Mouse (Mus musculus): ENCODE results near the gene Map2k2. TPM values are rescaled to one million over a fixed set of nuclear protein-coding genes. Genes with fewer than 3 reads are reported as not detected.
A peak's percentile ranks its signal among the peaks of the same experiment; 100 is the strongest.

Gene Map2k2
- polyA plus RNA-seq, 1 experiment = 189 TPM

DNA sequence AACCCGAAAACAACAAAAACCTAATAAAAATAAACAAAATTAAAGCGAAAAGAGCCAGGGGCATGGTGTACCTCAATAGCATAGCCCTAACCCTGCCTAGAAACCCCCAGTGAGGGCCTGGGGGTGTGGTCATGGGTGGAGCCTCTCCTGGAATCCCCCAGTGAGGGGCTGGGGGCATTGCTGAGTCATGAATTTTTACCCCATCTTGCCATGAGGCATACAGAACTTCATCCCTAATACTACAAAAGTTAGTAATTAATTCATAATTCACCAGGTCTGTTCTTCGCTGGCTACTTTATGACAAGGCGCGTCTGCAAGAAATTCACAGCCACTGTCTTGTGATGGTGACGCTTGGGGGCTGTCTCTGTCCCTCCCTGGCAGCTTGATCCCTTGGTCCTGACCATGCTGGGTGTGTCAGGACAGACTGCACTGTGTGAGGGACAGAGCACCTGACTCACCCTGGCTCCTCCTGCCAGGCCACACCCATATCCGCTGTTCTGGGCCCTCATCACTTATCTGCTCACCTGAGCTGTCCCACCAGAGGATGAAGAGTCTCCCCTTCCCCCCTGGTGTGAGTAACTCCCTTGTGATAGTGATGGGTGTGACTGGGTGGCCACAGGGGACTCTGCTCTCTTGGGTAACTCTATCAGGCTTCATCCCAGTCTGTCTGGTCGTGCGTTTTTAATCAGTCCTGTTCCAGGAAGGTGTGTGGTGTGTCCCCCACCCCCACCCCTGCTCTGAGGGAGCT is 10.6 kb upstream of the Map2k2 start:
- DNase-seq (ENCODE audit: extremely low spot score in 1 of 2, low spot score in 1 of 2) = no peak

DNA sequence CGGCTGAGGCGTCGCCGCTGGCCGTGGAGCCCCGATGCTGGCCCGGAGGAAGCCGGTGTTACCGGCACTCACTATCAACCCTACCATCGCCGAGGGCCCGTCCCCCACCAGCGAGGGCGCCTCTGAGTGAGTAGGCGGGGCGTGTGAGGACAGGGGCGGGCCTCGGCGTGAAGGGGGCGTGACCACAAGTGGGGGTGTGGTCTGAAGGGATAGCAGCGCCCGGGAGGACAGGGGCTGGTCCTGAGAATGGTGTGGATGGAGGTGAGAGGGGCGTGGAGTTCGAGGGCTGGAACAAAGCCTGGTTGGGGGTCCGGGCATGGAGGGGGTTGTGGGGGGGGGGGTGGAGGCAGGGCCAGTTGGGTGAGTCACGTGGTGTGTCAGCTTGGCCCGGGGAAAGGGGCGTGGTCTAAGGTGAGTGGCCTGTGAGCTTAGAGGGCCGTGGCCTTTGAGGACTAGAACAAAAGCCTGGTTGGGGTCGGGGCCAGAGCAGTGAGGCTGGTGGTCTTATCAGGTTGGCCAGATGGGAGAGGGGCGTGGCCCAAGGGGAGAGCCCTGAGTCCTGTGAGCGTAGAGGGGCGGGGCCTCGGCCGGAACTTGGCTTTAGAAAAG is 502 bp downstream of the Map2k2 start:
- peak; percentile 50 to 78 for DNase-seq (ENCODE audit: extremely low spot score in 1 of 2, low spot score in 1 of 2)

DNA sequence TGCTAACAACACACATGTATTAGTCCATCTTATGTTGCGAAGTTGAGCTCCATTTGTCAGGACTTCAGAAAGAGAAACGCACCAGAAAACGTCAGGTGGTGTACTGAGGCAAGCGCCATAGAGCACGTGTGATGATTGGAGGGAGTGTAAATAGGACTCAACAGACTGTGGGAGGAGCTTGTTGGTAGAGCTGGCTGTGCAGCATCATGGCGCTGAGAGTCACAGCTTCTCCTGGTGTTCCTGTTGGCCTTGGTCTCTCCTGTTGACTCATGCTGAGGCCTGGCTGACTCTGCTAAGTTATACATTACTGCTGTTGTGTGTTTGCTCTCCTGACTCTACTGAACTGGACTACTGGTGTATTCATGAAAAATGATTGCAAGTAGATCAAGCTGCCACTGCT is 7.2 kb downstream of the Map2k2 start:
- no peak for DNase-seq (ENCODE audit: extremely low spot score in 1 of 2, low spot score in 1 of 2)

DNA sequence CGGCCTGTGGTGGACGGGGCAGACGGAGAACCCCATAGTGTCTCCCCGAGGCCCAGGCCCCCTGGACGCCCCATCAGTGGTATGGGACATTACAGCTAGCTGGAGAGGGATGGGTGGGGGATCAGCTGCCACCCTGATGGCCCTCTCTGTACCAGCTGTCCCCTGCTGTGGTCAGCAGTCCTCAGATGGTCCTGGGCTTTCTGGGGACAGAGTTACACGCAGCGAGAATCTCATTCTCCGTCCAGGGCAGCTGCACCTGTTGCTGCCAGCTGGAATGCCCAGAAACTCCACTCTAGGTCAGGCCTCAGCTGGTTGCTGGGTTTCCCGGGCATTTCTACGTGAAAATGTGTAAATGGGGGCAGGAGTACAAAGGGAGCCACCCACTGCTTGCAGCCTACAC is 13.9 kb downstream of the Map2k2 start:
- DNase-seq (ENCODE audit: extremely low spot score in 1 of 2, low spot score in 1 of 2) = no peak

DNA sequence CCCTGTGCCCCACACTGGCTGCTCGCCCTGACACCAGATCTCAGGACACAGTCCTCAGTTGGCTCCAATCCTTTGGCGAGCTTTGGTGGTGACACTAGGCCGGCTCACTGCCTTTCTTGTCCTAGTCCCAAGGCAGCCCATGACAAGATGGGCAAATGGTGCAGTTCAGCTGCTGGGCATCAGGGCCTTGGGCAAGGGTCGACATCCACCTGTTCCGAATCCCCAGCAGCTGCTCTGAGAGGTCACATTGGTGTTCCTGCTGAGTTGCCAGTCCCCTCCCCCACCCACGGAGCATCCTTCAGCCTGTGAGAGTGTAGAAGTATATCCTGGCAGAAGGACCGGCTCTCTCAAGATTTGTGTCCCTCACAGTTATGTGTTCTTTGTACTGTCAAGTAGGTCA is 14.9 kb downstream of the Map2k2 start:
- no peak for DNase-seq (ENCODE audit: extremely low spot score in 1 of 2, low spot score in 1 of 2)

DNA sequence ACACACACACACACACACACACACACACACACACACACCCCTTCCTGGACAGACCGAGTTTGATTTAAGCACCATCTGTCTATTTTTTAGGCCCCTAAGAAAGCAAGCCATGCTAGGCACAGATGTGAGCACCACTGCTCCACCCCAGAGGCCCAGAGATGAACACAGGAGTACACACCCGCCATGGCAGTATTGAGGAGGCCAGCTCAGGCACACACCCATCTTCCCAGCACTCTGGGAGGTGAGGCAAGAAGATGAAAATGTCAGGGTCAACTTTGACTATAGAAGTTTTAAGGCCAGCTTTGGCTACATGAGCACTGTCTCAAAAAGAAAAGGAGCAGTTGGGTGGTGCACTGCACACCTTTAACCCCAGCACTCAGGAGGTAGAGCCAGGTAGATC is 17.2 kb downstream of the Map2k2 start:
- DNase-seq (ENCODE audit: extremely low spot score in 1 of 2, low spot score in 1 of 2) = no peak

DNA sequence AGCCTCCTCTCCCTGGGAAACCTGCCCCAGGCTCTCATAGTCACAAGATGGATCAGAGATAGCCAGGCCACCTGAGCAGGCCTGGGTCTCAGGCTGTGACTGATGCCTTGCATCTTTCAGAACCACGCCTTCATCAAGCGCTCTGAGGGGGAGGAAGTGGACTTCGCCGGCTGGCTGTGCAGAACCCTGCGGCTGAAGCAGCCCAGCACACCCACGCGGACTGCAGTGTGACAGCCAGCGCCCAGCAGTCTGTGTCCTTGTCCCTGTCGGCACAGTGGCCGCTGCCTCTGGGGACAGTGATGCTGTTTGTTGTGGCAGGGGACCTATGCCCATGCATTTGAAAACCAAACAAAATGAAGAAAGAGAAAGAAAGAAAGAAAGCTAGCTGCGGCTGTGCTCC is 17.8 kb downstream of the Map2k2 start:
- DNase-seq (ENCODE audit: extremely low spot score in 1 of 2, low spot score in 1 of 2) = peak in 1 of 2 experiments; percentile 52

DNA sequence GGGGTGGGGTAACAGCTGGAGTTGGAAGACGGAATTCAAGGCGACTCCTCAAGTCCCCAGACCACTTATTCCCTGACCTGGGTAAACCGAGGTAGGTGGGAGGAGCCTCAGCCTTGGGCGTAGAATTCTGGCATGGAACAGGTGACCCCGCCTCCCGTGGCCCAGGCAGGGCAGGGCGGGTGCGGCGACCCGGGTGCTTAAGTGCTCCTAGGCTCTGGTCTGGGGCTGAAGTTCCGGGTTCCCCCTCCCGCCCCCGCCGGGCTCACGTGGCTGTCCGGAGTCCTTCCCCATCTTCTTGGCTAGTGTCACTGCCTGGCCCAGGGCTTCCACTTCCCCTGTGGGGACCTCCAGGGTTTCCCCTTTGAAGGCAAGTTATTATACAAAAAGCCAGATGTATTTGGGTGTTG is 28.5 kb downstream of the Map2k2 start:
- DNase-seq (ENCODE audit: extremely low spot score in 1 of 2, low spot score in 1 of 2) = no peak

DNA sequence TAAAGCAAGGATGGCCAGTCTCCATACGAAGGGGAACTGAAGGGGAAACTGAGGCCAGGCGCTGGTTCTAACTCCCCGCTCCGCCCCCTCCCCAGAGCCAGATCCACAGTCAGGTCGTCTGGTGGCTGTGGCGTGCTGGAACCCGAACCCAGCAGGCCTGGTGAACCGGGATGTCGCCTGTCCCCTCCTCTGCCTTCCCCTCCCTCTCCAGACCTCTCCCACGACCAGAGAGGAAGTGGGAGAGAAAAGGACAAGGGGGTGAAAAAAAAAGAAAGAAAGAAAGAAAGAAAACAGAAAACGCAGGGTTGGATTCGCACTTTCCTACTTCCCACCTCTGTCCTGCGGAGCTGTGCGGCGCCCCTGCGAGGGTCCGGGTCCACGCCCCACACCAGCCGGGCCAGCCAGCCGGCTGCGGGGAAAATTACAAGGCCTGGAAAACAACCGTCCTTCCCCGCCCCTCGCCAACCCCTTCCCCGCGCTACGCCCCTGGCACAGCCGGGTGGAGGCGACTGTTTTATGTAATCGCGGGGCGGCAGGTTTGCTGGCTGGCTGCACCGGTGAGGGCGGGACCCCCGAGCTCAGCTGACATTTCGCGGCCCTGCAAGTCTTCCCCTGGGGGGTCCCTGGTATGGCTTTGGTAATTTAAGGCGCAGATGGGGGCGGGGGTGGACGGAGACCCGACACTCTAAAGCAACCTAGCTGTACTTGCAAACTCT is 29.4 kb downstream of the Map2k2 start, which contains the start of gene Zbtb7a:
Zbtb7a (plus strand) TSS at position 255 of the 716 bp plus-strand sequence.
- DNase-seq (ENCODE audit: extremely low spot score in 1 of 2, low spot score in 1 of 2) = peak in 1 of 2 experiments; percentile 62

DNA sequence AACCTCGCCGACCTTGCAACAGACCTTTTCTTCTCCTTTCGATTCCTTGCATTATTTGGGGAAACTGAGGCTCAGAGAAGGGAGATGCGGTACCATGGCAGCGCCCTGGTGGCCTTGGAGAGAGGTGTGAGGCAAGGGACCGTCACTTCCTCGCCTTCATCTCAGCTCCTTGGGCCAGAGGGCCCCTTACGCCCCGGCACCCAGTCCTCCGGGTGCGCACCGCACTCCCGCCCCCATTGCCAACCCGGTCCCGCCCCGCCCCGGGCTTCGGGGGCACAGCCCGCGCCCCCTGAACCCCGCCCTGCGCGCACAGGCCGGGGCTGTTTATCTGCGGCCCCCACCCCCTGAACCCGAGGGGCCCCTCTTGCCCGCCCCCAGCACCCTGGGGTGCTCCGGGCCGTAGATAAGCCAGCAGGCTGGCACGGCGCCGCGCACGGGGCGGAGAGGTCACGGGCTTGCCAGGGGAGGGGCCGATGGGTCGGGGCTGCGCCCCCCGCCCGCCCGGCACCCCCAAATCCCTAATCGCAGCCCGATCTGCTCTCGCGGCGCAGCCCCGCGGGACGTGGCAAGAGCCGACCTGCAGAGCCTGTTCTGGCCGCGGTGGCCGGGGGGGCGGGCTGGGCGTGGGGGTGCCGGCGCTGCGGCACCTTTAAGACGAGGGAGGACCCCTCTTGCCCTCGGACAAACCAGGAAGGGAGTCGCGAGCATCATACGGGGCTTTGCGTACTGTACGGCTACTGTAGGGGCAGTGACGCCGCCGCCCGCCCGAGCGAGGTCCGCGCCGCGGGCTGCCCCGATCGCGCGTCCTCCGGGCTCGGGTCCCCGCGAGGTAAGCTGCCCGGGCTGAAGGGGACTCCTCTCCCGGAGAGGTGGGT is 30.4 kb downstream of the Map2k2 start:
- peak in 1 of 2 experiments; percentile 75 for DNase-seq (ENCODE audit: extremely low spot score in 1 of 2, low spot score in 1 of 2)

DNA sequence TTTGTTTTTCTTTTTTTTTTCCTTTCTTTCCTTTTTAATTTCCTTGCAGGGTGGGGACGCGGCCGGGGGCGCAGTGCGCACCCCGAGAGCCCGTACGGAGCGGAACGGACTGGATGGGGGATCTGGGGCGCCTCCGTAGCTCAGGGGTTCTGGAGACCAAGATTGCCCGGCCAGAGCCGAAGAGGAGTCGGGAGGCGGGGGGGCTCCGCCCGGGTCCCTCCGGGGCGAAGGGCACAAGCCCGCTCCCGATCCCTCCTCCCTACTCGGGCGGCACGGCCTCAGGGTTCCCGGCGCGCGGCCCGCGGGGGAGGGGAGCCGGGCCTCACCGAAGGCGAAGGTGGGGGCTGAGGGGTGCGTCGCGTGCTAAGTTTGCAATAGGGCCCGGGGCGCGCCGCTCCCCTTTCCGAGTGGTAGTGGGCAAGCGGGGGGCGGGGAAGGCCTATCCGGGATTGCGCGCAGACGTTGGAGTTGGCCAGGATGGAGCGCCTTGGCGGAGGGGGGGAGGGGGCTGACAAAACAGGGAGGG is 31.1 kb downstream of the Map2k2 start:
- no peak for DNase-seq (ENCODE audit: extremely low spot score in 1 of 2, low spot score in 1 of 2)

DNA sequence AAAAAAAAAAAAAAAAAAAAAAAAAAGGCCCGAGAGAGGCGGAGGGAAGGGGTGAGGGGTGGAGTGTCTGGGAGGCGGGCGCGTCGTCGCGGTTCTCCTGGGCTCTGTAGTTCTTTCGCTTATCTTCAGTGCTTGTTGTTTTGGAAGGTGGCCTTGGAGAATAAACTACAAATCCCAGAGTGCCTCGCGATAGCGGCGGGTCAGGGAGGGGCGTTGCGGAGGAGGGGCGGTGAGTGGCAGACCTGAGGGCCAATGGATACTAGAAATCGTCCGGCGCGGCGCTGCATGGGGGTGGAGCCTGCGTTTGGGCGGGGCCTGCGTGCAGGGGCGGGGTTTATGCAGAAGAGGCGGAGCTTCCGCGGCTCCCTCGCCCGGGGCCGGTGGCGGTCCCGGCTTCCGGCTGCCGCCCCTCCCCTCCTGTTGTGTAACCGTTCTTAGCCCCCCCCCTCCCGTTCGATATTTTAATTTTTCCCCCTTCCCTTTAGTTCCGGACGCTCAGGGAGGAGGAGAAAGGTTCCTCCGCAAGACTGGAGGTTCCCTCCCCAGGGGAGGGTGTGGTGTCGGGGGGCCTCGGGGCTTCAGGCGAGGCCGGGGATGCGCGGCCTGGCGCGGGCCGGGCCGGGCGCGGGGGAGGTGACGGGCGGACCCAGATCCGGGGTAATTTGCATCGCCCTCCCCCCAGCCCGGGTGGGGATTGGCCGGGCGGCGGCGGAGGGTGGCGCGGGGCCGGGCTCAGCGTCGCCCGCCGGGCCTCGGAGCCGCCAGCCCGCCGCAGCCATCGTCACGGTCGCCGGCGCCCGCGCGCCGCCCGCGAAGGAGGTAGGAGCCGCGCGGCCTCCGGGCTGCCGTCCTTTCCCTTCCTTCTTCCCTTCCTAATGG is 31.8 kb downstream of the Map2k2 start:
- DNase-seq (ENCODE audit: extremely low spot score in 1 of 2, low spot score in 1 of 2) = peak; percentile 99 to 100

DNA sequence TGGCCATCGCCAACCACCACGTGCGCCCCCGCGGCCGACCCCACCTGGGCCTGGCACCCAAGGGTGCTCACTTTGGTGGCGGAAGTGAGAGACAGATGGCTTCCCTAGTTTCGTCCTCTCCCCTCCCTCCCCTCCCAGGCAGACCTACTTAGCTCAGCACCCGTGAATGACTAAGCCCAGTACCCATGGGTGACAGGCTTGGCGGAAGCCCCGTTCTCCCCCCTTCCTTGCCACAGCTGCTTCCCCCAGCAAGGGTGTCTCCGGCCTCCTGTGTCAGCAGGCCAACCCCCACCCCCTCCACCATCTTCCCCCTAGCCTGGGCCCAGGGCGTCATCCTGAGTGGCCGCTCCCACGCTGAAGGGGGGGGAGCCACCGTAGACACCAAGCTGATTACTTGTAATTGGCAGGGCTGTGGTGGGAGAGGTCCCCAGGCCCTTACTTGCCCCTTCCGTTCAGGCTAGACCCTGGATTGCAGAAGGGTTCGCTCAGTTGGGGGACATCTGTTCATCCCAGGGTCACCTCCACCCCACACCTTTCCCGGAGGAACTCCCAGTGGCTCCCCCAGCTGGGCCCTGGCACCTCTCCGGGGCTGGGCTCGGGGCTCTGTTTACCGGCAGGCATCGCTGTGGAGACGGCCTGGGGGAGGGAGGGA is 32.5 kb downstream of the Map2k2 start:
- peak in 1 of 2 experiments; percentile 40 for DNase-seq (ENCODE audit: extremely low spot score in 1 of 2, low spot score in 1 of 2)

DNA sequence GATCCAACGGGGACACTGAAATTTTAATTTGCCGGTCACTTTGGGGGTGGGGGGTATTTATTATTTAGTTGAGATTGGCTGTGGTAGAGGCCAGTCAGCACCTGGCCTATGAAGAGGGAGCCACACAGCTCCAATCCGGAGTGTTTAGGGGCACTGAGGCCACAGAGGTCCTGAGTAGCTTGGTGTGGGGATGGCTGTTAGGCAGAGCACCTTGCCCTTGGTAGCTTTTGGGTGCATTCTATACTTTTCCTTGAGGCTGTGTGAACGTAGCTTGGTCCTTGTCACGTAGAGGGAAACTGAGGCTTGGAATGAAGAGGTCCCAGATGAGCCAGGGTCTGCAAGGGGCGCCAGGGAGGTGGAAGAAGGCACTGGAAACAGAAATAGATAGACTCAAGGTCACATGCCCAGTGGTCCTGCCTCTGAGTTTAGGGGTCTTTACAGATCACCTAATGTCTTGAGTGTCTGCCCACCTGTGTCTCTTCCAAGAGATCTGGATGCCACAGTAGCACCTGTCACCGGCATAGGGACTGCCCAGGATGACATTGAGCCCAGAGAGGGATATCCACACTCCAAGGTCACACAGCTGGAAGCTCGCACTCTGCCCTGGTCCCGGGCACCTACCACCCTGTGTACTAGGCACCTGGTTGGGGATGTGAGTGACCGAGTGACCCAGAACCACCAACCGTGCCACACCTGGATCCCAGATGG is 33.3 kb downstream of the Map2k2 start:
- no peak for DNase-seq (ENCODE audit: extremely low spot score in 1 of 2, low spot score in 1 of 2)

DNA sequence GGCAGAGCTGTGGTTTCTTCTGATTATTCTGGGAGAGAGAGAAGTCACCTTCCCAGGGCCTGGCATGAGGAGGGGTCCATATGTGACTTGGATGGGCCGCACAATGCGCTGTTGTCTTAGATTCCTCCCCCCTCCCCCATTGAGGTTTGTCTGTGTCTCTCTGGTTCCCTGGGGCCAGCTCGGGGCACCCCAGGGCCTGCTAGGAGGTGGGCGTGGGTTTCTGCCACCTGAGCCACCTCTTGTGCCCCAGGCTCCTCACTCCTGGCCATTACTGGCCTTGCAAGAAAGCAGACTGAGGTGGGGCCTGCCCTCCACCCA is 33.8 kb downstream of the Map2k2 start:
- DNase-seq (ENCODE audit: extremely low spot score in 1 of 2, low spot score in 1 of 2) = no peak

DNA sequence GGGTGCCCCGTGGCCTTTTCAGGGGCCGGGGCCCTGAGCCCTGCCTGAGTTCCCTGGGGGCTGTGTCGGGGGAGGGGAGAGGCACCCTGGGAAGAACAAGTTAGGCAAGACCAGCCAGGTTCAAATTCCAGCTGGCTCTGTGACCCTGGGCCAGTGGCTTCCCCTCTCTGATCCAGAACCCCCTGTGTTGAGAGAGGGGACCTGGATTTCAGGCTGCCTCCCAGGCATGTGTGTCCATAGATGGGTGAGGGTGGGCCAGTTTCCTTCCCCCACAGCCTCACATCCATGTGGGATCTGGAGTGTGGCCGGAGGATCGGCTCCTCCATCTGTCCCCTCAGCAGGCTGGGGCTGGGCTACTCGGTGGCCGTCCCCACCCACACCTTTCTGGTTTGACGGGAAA is 34.3 kb downstream of the Map2k2 start:
- no peak for DNase-seq (ENCODE audit: extremely low spot score in 1 of 2, low spot score in 1 of 2)

DNA sequence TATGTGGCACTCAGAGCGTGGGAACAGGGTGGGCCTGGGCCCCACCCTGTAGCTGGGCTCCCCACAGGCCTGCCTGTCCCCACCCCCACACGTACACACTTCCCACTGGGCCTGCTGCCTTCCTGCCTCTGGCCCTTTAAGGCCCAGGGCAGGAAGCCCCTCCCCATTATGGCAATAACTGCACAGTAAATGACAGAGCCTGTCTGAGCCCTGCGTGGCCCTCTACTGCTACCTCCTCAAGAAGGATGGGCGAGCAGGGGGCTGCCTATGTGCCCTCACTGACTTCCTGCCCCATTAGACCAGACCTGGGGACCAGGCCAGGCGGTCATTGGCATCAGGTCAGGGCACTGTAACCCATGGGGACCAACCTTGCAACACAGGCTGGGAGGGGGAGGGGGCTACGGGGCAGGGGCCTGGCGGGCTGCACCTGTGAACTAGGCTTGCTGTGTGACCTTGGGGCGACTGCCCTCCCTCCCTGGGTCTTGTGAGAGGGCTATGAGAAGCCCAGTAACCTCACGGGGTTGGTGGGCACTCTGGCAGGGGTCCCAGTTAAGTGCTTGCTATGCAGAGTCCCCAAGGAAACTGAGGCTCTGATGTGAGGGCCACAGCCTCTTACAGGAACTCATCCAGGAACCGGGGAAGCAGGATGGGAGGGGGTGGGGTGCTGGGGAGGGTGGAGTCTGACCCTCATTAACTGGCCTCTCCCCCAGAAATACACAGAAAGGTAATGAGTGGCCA is 35.2 kb downstream of the Map2k2 start:
- DNase-seq (ENCODE audit: extremely low spot score in 1 of 2, low spot score in 1 of 2) = no peak
